Mouse (Mus musculus) kidney, postnatal 0 days (tissue): ENCODE measurements at regions not wholly inside any gene's neighbourhood (a gene's known extent, or its start where the extent isn't known, plus 50 kb on each side); places are given as distances from the start of the nearest gene placed in this dataset.

ENCODE experiments used
- ATAC-seq: fragments of 200-750 bp; cut with Nextera tagmentation; replicated peaks from 2 replicates; pipeline ENCODE4 v1.8.0; 2017; ENCODE audit warnings: low read depth, moderate number of reproducible peaks, moderate TSS enrichment, moderate library complexity; ENCODE audit not compliant: low FRiP score
- DNase-seq: peaks from one replicate; pipeline ENCODE4 v3.0.0-alpha.2; 2016; ENCODE audit warnings: low spot score
- H3K27ac ChIP-seq: fragments of 300-500 bp; sonication (generic); 2 replicates; pipeline ENCODE4 v1.5.1; 2014; ENCODE audit warnings: mild to moderate bottlenecking
- H3K27me3 ChIP-seq: fragments of 300-500 bp; sonication (generic); 2 replicates; pipeline ENCODE4 v1.6.1; 2014; ENCODE audit warnings: low read length, mixed read lengths; ENCODE audit not compliant: insufficient read depth
- H3K36me3 ChIP-seq: fragments of 300-500 bp; sonication (generic); 2 replicates; pipeline ENCODE4 v1.6.1; 2014; ENCODE audit warnings: low read length, mixed read lengths; ENCODE audit not compliant: insufficient read depth
- H3K4me1 ChIP-seq: fragments of 300-500 bp; sonication (generic); replicated peaks from 2 replicates; pipeline ENCODE4 v1.6.1; 2014; ENCODE audit warnings: antibody characterized with exemption, low read length, mixed read lengths; ENCODE audit not compliant: insufficient read depth
- H3K4me2 ChIP-seq: fragments of 300-500 bp; sonication (generic); 2 replicates; pipeline ENCODE4 v1.6.1; 2014; ENCODE audit warnings: mild to moderate bottlenecking, low read length, moderate library complexity, mixed read lengths
- H3K4me3 ChIP-seq: fragments of 300-500 bp; sonication (generic); replicated peaks from 2 replicates; pipeline ENCODE4 v1.5.1; 2014; ENCODE audit warnings: low read depth, low read length
- H3K9ac ChIP-seq: fragments of 300-500 bp; sonication (generic); 2 replicates; pipeline ENCODE4 v1.6.1; 2014; ENCODE audit warnings: low read depth, low read length
- H3K9me3 ChIP-seq: fragments of 300-500 bp; sonication (generic); replicated peaks from 2 replicates; pipeline ENCODE4 v1.6.1; 2016; ENCODE audit warnings: low read length, inconsistent platforms, mixed read lengths
- CTCF ChIP-seq: IDR thresholded peaks from 2 replicates; pipeline ENCODE4 v1.5.1; 2016; ENCODE audit warnings: antibody characterized with exemption, low read depth, mild to moderate bottlenecking, moderate library complexity
- WGBS: fragments of 180-500 bp; shearing (Covaris S2); extraction: QIAGEN DNeasy Blood & Tissue Kit; methylation state at CpG from one replicate; pipeline ENCODE4 v1.1.7; 2014; 5-methylcytosine and 5-hydroxymethylcytosine counted together

GRCm38 (mm10) chr2:171228229-171228628 lies 496.6 kb downstream of the Dok5 start:
- no peaks in the 10 kb centered on the region for H3K27me3 ChIP-seq
- no peak for DNase-seq
- no peaks in the 10 kb centered on the region for H3K9me3 ChIP-seq
- H3K4me3 ChIP-seq, result no peak overlapping the region
- 41% methylated on average over 3 of the region's 3 CpGs for WGBS
- H3K36me3 ChIP-seq, result no peaks in the 10 kb centered on the region
- H3K4me1 ChIP-seq, result no peaks in the 10 kb centered on the region
- H3K4me2 ChIP-seq, result no peak overlapping the region
- ATAC-seq, result no peak
- no peak overlapping the region for H3K27ac ChIP-seq
- no peak for TF ChIP-seq CTCF
- no peak overlapping the region for H3K9ac ChIP-seq

- no peak overlapping the region for H3K4me3 ChIP-seq
- DNase-seq, result no peak
- 77% methylated on average over 6 of the region's 6 CpGs for WGBS
Observed at GRCm38 (mm10) chr2:171213792-171214191, 482.2 kb downstream of the Dok5 start.

GRCm38 (mm10) chr2:171196472-171196871 lies 464.9 kb downstream of the Dok5 start:
- Histone ChIP-seq H3K4me2 (no peak overlapping the region), H3K4me3 (no peak overlapping the region), H3K27me3 (no peaks in the 10 kb centered on the region), H3K4me1 (no peaks in the 10 kb centered on the region), H3K9ac (no peak overlapping the region), H3K9me3 (no peaks in the 10 kb centered on the region), H3K27ac (no peak overlapping the region), H3K36me3 (no peaks in the 10 kb centered on the region)
- ATAC-seq (no peak), DNase-seq (no peak)
- 50% methylated on average over 7 of the region's 7 CpGs for WGBS
- no peak for TF ChIP-seq CTCF

More at GRCm38 (mm10) chr2:171213792-171214191, 482.2 kb downstream of the Dok5 start:
- Histone ChIP-seq H3K9ac (no peak overlapping the region), H3K27ac (no peak overlapping the region), H3K4me1 (no peaks in the 10 kb centered on the region), H3K36me3 (no peaks in the 10 kb centered on the region), H3K27me3 (no peaks in the 10 kb centered on the region), H3K4me2 (no peak overlapping the region), H3K9me3 (no peaks in the 10 kb centered on the region)
- ATAC-seq, result no peak
- no peak for TF ChIP-seq CTCF

- Histone ChIP-seq H3K4me3 (no peak overlapping the region), H3K9me3 (no peaks in the 10 kb centered on the region), H3K36me3 (no peaks in the 10 kb centered on the region), H3K4me2 (no peak overlapping the region), H3K27me3 (no peaks in the 10 kb centered on the region), H3K27ac (no peak overlapping the region), H3K4me1 (no peaks in the 10 kb centered on the region), H3K9ac (no peak overlapping the region)
- no peak for TF ChIP-seq CTCF
- DNase-seq, result no peak
- no peak for ATAC-seq
- 89% methylated on average over 5 of the region's 5 CpGs for WGBS
Observed at GRCm38 (mm10) chr2:171192181-171192580, 460.6 kb downstream of the Dok5 start.
